Mouse (Mus musculus): ENCODE data around the gene Sema3a.

DNA sequence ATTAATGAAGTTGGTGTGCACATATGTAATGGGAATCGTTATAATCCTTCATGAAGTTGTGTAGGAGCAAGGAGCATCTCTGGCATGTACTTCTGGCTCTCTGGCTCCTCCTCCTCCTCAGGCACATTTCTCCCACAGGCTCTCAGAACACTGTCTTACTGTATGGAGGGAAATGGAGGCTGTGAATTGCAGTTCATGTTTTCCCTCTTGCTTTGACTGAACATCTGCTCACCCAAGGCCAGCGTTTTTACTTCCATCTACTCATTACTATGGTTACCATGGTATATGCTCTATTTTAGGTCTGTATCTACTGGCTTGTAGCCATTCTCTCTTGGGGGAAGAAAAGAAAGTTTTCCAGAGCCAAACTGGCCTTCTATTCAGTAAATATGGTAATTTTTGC lies 137.9 kb downstream of the Sema3a start:
- TF ChIP-seq MAFK (IDR thresholded peaks at IDR 0.05; ENCODE audit: insufficient read depth, low read depth, low read length), result no peak
- no peak for TF ChIP-seq HCFC1 (IDR thresholded peaks at IDR 0.05; ENCODE audit: borderline replicate concordance, insufficient read depth, low read length)
- no peak for TF ChIP-seq ZNF384 (IDR thresholded peaks at IDR 0.05; ENCODE audit: low read depth, low read length)

Measured in ES-E14 (cell line).